ENCODE assay signal across 13 mouse cellular contexts in the genomic region with DNA sequence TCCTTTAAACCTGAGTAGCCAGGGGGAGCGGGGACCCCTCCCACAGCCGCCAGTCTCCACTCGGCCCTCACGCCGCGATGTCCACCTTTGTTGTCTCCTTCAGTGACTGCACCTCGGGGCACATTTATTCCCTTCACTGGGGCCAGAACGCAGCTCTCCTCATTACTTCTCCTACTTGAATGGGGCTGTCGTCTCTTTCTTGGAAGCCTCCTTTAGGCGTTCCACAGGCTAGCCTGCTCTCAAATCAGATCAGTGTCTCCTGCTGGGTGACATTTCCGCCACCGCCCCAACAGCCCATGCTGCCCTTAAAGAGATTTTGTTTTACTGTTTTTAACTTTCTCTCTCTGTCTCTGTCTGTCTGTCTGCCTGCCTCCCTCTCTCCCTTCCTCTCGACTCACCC. TPM values are rescaled to one million over a fixed set of nuclear protein-coding genes. Genes with fewer than 3 reads are reported as not detected.
DNase-seq lines count a peak whose midpoint lies in the region; ATAC-seq lines count a peak whose summit lies in the region.
"Had no signal": no experiment of that assay in that cellular context is flagged by ENCODE, and none has a peak within 500 bp of the region (broad histone marks: within the 10 kb centered on the region; RNA-seq: fewer than 3 reads in every experiment).

No protein-coding gene starts in this region.

- no peak for ATAC-seq in liver, embryonic 11.5 days (replicated peaks; ENCODE audit: low FRiP score)
- no peak for ATAC-seq in forebrain, embryonic 13.5 days
- no peak for ATAC-seq in limb, embryonic 11.5 days (ENCODE audit: insufficient number of reproducible peaks, low FRiP score, low TSS enrichment, low read depth)
- ATAC-seq in neural tube, embryonic 15.5 days (ENCODE audit: low FRiP score): peak; percentile 40; the same call in 1 of the 2 replicates

- DNase-seq in liver, embryonic 11.5 days (ENCODE audit: low spot score): no peak
- DNase-seq in liver: no peak
- no peak for DNase-seq in limb, embryonic 11.5 days (ENCODE audit: low spot score)
- no peak for DNase-seq in cerebellum, postnatal 4 days (ENCODE audit: low spot score in 2 of 2)
- no peak for DNase-seq in gastrocnemius, adult 18-20 months (ENCODE audit: low spot score)
- DNase-seq in right cerebral cortex, adult 18-20 months: no peak
- DNase-seq: adrenal gland, postnatal 25 days; thymus, adult 2 months had no signal

- H3K9me3 ChIP-seq in liver, embryonic 11.5 days (ENCODE audit: control insufficient read depth, low read length): 0 out of 2 replicates have a peak, but pooled peaks cover under 1% of the 10 kb centered on the region
- no peaks in the 10 kb centered on the region for H3K9me3 ChIP-seq in forebrain, embryonic 13.5 days (replicated peaks)
- H3K9me3 ChIP-seq in limb, embryonic 11.5 days (ENCODE audit: control insufficient read depth, low read length): no peaks in the 10 kb centered on the region
- no peaks in the 10 kb centered on the region for H3K9me3 ChIP-seq in neural tube, embryonic 15.5 days (replicated peaks)

- H3K27me3 ChIP-seq in liver, embryonic 11.5 days (replicated peaks; ENCODE audit: control insufficient read depth, insufficient read depth, low read length): peaks cover 10% of the 10 kb centered on the region
- peaks cover 18% of the 10 kb centered on the region for H3K27me3 ChIP-seq in forebrain, embryonic 13.5 days
- H3K27me3 ChIP-seq in limb, embryonic 11.5 days (ENCODE audit: control insufficient read depth, insufficient read depth, low read length): no peaks in the 10 kb centered on the region
- H3K27me3 ChIP-seq in neural tube, embryonic 15.5 days (replicated peaks): no peaks in the 10 kb centered on the region

- WGBS in liver, embryonic 11.5 days: 11% methylated on average over 13 of the region's 13 CpGs
- 6% methylated on average over 13 of the region's 13 CpGs for WGBS in forebrain, embryonic 13.5 days
- 5% methylated on average over 13 of the region's 13 CpGs for WGBS in limb, embryonic 11.5 days
- WGBS in neural tube, embryonic 15.5 days: 4% methylated on average over 13 of the region's 13 CpGs

- H3K9ac ChIP-seq in liver, embryonic 11.5 days (ENCODE audit: low read depth, low read length): no peak overlapping the region; the same call in 1 of the 2 replicates
- H3K9ac ChIP-seq in forebrain, embryonic 13.5 days: peak overlapping the region; percentile 13; the same call in 1 of the 2 replicates
- H3K9ac ChIP-seq in limb, embryonic 11.5 days (ENCODE audit: low read length): peak overlapping the region; percentile 35
- no peak overlapping the region for H3K9ac ChIP-seq in neural tube, embryonic 15.5 days (replicated peaks)
- H3K9ac ChIP-seq: liver, embryonic 14.5 days had no signal

- H3K27ac ChIP-seq in liver, embryonic 11.5 days (ENCODE audit: low read depth, low read length): no peak overlapping the region
- H3K27ac ChIP-seq in forebrain, embryonic 13.5 days: no peak overlapping the region
- peak overlapping the region; percentile 21; the same call in 1 of the 2 replicates for H3K27ac ChIP-seq in limb, embryonic 11.5 days (replicated peaks; ENCODE audit: low read depth, low read length)
- peak overlapping the region; percentile 71 for H3K27ac ChIP-seq in neural tube, embryonic 15.5 days (replicated peaks)
- H3K27ac ChIP-seq: liver, embryonic 14.5 days had no signal

- H3K36me3 ChIP-seq in liver, embryonic 11.5 days (ENCODE audit: control insufficient read depth, insufficient read depth, low read length): no peaks in the 10 kb centered on the region
- no peaks in the 10 kb centered on the region for H3K36me3 ChIP-seq in forebrain, embryonic 13.5 days (ENCODE audit: poor library complexity, severe bottlenecking)
- no peaks in the 10 kb centered on the region for H3K36me3 ChIP-seq in limb, embryonic 11.5 days (ENCODE audit: control insufficient read depth, insufficient read depth, low read length)
- no peaks in the 10 kb centered on the region for H3K36me3 ChIP-seq in neural tube, embryonic 15.5 days
- H3K36me3 ChIP-seq: G1E had no signal

- H3K4me1 ChIP-seq in liver, embryonic 11.5 days (replicated peaks; ENCODE audit: control insufficient read depth, insufficient read depth, low read length): peaks cover 6% of the 10 kb centered on the region; the same call in 1 of the 2 replicates
- H3K4me1 ChIP-seq in forebrain, embryonic 13.5 days: peaks cover 12% of the 10 kb centered on the region
- H3K4me1 ChIP-seq in limb, embryonic 11.5 days (ENCODE audit: control insufficient read depth, insufficient read depth, low read length): peaks cover 23% of the 10 kb centered on the region
- H3K4me1 ChIP-seq in neural tube, embryonic 15.5 days: peaks cover 23% of the 10 kb centered on the region

- H3K4me2 ChIP-seq in liver, embryonic 11.5 days: peak overlapping the region; percentile 28
- peak overlapping the region; percentile 52 for H3K4me2 ChIP-seq in forebrain, embryonic 13.5 days
- peak overlapping the region; percentile 45 for H3K4me2 ChIP-seq in limb, embryonic 11.5 days (ENCODE audit: low read depth, severe bottlenecking)
- H3K4me2 ChIP-seq in neural tube, embryonic 15.5 days: peak overlapping the region; percentile 45

- H3K4me3 ChIP-seq in liver, embryonic 11.5 days (ENCODE audit: low read depth, low read length): no peak overlapping the region
- peak overlapping the region; percentile 12 for H3K4me3 ChIP-seq in forebrain, embryonic 13.5 days
- peak overlapping the region; percentile 12; the same call in 1 of the 2 replicates for H3K4me3 ChIP-seq in limb, embryonic 11.5 days (ENCODE audit: low read depth, low read length)
- H3K4me3 ChIP-seq in neural tube, embryonic 15.5 days (replicated peaks): peak overlapping the region; percentile 4; the same call in 1 of the 2 replicates

RNA-seq across cellular contexts. Expression of a gene that starts 9.9 kb away (rescaled TPM):
- 0.04 and 0.05 TPM in 2 replicates for polyA plus RNA-seq in liver, embryonic 11.5 days (2014; fragmentation: Nextera tagmentation; extraction: Ambion mirVana)
- 10.5 and 11.4 TPM in 2 replicates for polyA plus RNA-seq in forebrain, embryonic 13.5 days (2015; fragmentation: Nextera tagmentation; extraction: Ambion mirVana)
- polyA plus RNA-seq in limb, embryonic 11.5 days (2014; fragmentation: Nextera tagmentation; extraction: Ambion mirVana): 0.73 and 1.0 TPM in 2 replicates
- polyA plus RNA-seq in neural tube, embryonic 15.5 days (2015; fragmentation: Nextera tagmentation; extraction: Ambion mirVana): 37.9 and 47.8 TPM in 2 replicates
- total RNA-seq in gastrocnemius, adult 18-20 months (2021): not detected
- total RNA-seq: common myeloid progenitor, adult 5-6 weeks had no signal
- polyA plus RNA-seq: G1E; liver, embryonic 14.5 days had no signal

Comparison
In these comparisons a context has a peak if more than half of its experiments do, and no peak if none do; other contexts are left out.
1. H3K27ac ChIP-seq: peak in limb, embryonic 11.5 days (single experiment) and neural tube, embryonic 15.5 days (single experiment); none in liver, embryonic 11.5 days (single experiment) and forebrain, embryonic 13.5 days (single experiment).
2. H3K9ac ChIP-seq: peak in forebrain, embryonic 13.5 days (single experiment) and limb, embryonic 11.5 days (single experiment); none in liver, embryonic 11.5 days (single experiment) and neural tube, embryonic 15.5 days (single experiment).
3. Peak in every context shown above with its lines, with median percentiles within 50 percentile points of each other: H3K4me2 ChIP-seq.